Mouse (Mus musculus) cerebellum, adult 2 months (tissue): ENCODE data around the gene Isca2.

ENCODE experiments used
- CTCF ChIP-seq: fragments of 200-500 bp; IDR thresholded peaks from 2 replicates; pipeline ENCODE4 v1.5.1; 2011; ENCODE audit warnings: low read depth, mild to moderate bottlenecking, control low read depth, low read length, moderate library complexity, borderline replicate concordance; ENCODE audit not compliant: insufficient read depth
- POLR2A ChIP-seq: fragments of 200-500 bp; IDR thresholded peaks from 2 replicates; pipeline ENCODE4 v1.6.1; 2011; ENCODE audit warnings: low read length, control low read depth, borderline replicate concordance; ENCODE audit not compliant: insufficient read depth

- TF ChIP-seq CTCF (no peak), POLR2A (no peak)
Measured at GRCm38 (mm10) chr12:84769624-84770023, 3.4 kb upstream of the Isca2 start.
